Mouse (Mus musculus): ENCODE measurements at regions not wholly inside any gene's neighbourhood (a gene's known extent, or its start where the extent isn't known, plus 50 kb on each side); places are given as distances from the start of the nearest gene placed in this dataset.

DNA sequence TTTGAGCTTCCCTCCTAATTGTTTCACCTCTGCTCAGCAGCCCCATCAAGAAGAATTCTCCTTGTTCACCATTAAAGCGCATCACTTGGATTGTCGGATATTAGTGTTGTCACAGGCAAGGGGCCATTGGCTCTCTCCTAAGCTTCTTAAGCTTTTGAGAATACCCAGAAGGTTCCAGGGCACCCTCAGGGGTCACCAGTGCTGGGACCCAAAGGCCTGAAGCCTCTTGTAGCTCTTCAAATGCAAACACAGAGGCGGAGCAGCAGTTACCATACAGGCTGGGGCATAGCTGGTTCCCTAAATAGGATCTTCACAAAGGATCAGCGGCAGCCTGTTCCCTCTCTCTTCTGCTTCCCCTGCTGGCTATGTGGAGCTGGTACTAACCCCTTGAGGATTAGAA is 175.3 kb upstream of the A230072I06Rik start:
- no peak for DNase-seq
- intact Hi-C loops (cut with DNase I) = no loop called here
- Histone ChIP-seq H3K27ac (no peak overlapping the region), H3K4me3 (no peak overlapping the region)
- no peak for TF ChIP-seq CTCF (IDR thresholded peaks at IDR 0.05)

DNA sequence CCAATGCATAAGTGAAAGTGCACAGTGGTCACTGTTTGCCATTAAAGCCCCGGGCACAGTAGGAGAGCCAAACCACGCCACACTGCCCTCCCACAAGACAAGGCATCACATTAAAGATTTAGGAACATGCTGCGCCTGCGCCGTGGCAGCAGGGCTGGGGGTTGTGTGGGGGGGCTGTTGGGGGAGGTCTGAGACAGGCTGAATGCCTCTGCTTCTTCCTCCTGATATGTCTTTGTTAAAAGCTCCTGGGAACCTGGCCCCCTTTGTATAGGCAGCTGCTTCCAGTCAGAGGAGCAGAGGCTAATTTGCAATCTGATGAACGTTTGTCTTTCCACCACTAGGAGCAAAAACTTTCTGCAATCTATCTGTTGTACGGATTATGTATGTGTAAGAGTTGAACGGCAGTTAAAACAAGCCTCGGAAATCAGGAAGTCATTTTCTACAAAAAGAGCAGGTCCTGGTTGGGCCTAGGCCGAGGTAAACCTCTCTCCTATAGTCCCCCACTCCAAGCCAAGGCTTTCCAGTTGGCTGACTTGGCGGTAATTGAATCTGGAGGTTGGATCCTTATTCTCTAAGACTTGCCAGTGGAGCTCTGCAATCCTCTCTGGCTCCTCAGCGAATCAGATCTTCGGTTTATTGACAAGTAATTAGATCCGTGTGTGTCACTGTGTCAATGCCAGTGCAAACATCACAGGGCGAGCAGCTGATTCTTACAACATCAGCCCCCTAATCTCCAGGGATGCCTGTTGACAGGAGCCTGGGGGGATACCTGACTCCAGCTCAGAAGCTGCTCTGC is 173.3 kb upstream of the A230072I06Rik start:
- peak; percentile 22; the same call in 1 of the 2 replicates for TF ChIP-seq CTCF (IDR thresholded peaks at IDR 0.05)
- intact Hi-C loops (cut with DNase I) = no loop called here
- H3K27ac ChIP-seq = peak overlapping the region; percentile 62; the same call in 1 of the 2 replicates
- peak; percentile 54 for DNase-seq
- no peak overlapping the region for H3K4me3 ChIP-seq

DNA sequence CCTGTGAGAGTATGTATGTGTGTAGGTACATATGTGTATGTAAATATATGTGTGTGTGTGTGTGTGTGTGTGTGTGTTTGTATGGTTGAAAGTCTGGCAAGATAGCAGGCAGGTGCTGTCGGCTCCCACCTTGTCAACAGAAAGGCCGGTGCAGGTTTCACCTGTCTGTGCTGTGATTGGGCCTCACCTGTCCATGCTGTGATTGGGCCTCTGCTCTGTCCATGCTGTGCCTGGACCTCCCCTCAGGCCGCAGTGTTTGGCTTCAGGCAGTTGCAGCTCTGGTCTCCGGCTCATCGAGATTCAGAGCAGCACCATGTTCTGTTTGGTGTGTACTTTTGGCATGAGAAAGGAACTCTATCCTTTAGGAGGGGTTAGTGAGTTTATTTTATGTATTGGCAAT is 170.0 kb upstream of the A230072I06Rik start:
- intact Hi-C loops (cut with DNase I) = no loop called here
- no peak overlapping the region for H3K27ac ChIP-seq
- H3K4me3 ChIP-seq = no peak overlapping the region
- TF ChIP-seq CTCF (IDR thresholded peaks at IDR 0.05) = no peak
- no peak for DNase-seq

DNA sequence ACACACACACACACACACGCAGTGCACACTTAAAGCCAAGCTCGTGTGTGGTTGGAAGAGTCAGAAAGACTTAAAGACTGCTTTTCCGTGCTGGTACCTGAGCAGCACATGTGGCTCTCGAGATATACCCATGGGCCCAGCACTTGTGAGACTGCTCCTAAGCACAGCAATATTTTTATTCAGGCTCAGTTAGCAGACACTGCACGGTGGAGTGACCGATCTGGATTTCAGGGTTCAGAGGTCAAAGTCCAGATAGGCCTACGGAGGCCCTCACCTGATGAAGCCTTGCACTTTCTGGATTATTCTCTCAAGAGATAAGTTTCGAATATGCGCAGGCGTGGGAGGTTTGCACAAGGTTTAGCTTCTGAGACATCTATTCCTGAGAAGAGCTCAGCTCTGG is 167.0 kb upstream of the A230072I06Rik start:
- DNase-seq = no peak
- TF ChIP-seq CTCF (IDR thresholded peaks at IDR 0.05) = no peak
- no peak overlapping the region for H3K4me3 ChIP-seq
- H3K27ac ChIP-seq = no peak overlapping the region
- intact Hi-C loops (cut with DNase I) = no loop called here

DNA sequence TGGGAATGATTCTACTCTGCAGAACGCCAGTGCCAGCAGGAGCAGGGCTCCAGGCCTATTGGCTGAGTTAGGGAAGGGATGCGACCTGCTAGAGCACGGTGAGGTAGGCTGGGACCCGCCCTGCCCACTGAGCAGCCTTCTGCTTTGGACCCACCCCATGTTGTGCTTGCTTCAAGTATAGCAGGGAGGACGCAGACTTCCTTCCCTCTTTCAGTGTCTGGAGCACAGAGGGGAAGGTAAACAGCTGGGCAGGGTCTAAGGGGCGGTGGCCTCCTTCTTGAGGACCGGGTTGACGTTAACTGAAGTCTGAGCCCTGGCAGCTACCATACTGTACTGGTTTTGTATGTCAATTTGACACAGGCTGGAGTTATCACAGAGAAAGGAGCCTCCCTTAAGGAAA is 165.6 kb upstream of the A230072I06Rik start:
- intact Hi-C loops (cut with DNase I) = no loop called here
- Histone ChIP-seq H3K27ac (no peak overlapping the region), H3K4me3 (no peak overlapping the region)
- no peak for DNase-seq
- no peak for TF ChIP-seq CTCF (IDR thresholded peaks at IDR 0.05)

DNA sequence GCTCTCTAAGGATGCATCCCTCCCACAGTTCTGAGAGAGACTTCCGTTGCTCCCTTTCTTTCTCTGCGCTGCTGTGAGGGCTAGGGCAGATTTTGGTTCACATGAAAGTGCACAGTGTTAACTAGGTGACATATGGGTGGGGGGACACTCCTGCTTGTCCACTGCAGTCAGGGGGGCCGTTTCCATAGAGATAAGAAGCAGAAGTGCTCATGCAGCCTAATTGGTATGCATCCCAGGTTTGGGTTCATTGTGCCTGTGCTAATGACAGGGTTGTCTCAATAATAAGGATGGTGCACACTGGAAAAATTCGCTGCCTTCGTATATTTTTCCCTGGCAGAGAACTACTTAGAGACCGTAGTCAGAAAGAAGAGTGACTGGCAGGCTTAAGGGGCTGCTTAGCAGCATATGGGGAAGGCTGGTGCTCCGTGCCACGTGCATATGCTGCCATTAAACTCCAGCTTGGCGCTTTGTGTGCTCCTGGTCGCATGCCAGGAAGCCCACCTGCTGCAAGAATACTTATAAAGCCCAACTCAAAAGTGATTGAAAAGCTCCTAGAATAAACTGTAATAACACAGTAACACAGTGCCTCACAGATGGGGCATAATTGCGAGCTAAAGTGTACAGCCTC is 152.1 kb upstream of the A230072I06Rik start:
- no peak for DNase-seq
- no peak overlapping the region for H3K4me3 ChIP-seq
- intact Hi-C loops (cut with DNase I) = no loop called here
- H3K27ac ChIP-seq = no peak overlapping the region
- TF ChIP-seq CTCF (IDR thresholded peaks at IDR 0.05) = no peak

DNA sequence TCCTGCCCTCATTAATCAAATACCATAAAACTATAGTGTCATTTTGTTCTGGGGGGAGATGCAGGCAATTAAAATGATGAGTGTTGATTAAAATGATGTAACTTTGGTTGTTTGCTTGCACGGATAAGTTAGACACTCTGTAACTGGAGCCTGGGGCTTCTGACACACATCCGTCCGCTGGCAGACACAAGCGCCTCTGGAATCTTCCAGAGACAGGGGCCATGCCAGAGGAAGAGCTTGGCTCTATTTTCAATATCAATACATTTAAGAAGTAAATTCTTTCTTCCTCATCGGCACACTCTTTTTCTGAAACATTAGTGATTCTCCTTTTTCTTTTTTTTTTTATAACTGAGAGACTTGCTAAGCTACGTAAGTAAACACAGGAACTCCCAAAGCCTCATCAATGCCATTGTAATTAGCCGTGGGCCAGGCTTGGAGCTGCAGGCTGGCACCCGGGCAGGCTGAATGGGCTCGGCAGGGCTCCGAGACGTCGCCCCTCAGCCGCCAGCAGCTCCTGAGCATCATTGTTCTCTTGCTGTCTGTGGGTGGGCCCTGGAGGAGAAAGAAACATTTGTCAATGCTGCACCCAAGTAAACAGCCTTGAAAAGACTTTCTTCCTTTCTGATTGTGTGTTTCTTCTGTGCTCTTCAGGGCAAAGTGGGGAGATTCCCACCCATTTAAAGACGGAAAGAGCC is 151.4 kb upstream of the A230072I06Rik start:
- DNase-seq = no peak
- H3K27ac ChIP-seq = no peak overlapping the region
- intact Hi-C loops (cut with DNase I) = no loop called here
- TF ChIP-seq CTCF (IDR thresholded peaks at IDR 0.05) = no peak
- H3K4me3 ChIP-seq = peak overlapping the region; percentile 17; the same call in 1 of the 2 replicates

DNA sequence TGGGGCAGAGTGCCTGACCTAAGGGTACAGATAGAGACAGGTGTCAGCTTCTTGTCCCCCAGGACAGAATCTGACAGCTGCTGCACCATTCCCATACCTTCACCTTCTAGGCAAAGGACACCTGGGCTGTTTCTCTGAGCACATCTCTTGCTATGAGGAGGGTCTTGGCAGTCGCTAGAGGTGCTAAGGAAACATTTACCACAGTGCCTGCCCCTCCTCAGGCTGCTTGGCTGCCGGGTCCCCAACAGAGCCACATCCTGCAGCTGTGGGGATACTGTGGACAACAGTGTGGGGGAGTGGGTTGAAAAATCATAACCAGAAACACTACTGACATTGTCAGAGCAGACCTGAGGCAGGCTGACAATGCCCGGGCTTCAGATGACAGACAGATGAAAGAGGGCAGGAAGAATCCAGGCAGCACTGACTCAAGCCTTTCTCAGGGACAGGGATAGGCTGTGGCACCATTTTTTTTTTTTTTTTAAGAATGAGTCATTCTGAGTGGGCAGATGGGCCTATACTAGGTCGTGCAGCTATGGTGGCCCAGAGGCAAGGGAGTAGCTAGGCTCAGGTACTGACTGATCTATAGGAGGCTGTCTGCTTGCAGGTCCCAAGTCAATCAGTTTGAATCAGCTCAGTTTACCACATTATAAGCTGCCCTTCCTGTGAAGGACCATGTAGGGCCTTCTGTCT is 150.7 kb upstream of the A230072I06Rik start:
- intact Hi-C loops (cut with DNase I) = no loop called here
- Histone ChIP-seq H3K4me3 (no peak overlapping the region), H3K27ac (no peak overlapping the region)
- no peak for DNase-seq
- no peak for TF ChIP-seq CTCF (IDR thresholded peaks at IDR 0.05)

DNA sequence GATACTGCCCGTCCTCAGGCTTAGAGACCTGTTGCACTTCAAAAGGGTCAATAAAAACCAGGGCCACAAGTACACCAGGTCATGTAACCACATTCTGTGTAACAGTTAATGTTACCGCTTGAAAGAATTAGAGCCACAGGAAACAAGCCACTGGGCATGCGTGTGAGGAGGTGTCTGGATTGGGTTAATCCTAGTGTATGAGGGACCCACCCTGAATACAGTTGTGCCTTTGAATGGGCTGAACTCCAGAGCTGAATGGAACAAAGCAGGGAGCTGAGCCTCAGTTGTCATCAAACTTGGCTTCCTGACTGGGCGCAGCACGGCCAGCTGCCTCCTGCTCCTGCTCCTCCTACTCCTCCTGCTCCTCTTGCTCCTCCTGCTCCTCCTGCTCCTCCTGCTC is 148.0 kb upstream of the A230072I06Rik start:
- no peak for TF ChIP-seq CTCF (IDR thresholded peaks at IDR 0.05)
- H3K27ac ChIP-seq = no peak overlapping the region
- intact Hi-C loops (cut with DNase I) = no loop called here
- H3K4me3 ChIP-seq = no peak overlapping the region
- no peak for DNase-seq

DNA sequence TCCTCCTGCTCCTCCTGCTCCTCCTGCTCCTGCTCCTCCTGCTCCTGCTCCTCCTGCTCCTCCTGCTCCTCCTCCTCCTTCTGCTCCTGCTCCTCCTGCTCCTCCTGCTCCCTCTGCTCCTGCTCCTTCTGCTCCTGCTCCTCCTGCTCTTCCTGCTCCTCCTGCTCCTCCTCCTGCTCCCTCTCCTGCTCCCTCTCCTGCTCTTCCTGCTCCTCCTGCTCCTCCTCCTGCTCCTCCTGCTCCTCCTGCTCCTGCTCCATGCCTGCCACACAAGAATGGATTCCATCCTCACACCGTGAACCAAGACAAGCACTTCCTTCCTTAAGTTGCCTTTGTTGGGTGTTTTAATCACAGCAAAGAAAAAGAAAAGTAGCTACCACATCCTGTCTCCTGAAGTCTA is 144.4 kb upstream of the A230072I06Rik start:
- no peak overlapping the region for H3K27ac ChIP-seq
- DNase-seq = no peak
- TF ChIP-seq CTCF (IDR thresholded peaks at IDR 0.05) = no peak
- intact Hi-C loops (cut with DNase I) = no loop called here
- H3K4me3 ChIP-seq = no peak overlapping the region

DNA sequence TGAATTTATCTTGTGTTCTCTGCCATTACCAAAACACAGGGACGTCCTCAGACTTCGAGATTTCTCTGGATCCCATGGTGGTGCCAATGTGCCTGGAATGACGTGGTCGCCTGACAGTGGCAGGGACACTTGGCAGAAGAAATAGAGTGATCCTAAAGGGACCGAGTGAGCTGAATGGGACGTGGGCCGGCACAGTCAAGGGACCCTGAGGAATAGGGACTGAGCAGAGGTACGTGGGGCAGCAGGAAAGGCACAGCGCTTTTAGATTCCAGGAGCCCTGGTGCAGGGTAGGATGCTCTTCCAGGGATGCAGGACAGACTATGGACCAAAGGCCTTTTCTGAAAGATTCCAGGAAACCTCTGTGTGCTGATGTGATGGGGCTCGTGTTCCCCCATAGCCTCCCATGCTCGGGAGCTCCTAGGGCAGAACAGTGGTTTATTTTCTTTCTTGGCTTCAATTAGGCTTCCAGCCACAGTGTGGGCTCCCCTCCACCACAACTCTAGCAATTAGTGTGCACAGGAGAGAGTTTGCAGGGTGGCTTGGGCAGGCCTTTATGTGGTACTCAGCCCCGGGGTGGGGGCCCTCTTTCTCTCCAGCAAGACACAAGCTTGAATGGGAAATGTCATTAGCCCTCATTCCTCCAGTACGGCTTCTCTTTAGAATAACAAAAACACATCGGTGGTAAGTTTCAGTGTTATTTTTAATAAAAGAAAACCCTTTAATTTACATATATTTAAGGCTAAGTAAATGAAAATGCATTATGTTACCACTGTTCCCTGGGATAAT is 143.0 kb upstream of the A230072I06Rik start:
- Histone ChIP-seq H3K4me3 (no peak overlapping the region), H3K27ac (no peak overlapping the region)
- no peak for TF ChIP-seq CTCF (IDR thresholded peaks at IDR 0.05)
- no peak for DNase-seq
- intact Hi-C loops (cut with DNase I) = no loop called here

DNA sequence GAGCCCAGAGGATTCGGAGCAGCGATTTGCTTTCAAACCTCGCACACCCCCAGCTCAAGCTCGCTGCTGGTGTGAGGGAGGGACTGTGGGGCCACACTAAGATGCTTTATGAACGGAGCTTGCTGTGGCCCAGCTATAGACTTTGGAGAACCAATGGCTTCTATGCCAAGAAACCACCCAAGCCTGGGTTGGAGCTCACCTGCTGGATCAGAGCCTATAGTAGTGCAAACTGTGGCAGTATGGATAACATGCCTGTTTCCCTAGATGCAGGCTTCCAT is 142.5 kb upstream of the A230072I06Rik start:
- TF ChIP-seq CTCF (IDR thresholded peaks at IDR 0.05) = no peak
- no peak for DNase-seq
- intact Hi-C loops (cut with DNase I) = no loop called here
- no peak overlapping the region for H3K27ac ChIP-seq
- no peak overlapping the region for H3K4me3 ChIP-seq
